Mouse (Mus musculus): ENCODE measurements at regions not wholly inside any gene's neighbourhood (a gene's known extent, or its start where the extent isn't known, plus 50 kb on each side); places are given as distances from the start of the nearest gene placed in this dataset.

DNA sequence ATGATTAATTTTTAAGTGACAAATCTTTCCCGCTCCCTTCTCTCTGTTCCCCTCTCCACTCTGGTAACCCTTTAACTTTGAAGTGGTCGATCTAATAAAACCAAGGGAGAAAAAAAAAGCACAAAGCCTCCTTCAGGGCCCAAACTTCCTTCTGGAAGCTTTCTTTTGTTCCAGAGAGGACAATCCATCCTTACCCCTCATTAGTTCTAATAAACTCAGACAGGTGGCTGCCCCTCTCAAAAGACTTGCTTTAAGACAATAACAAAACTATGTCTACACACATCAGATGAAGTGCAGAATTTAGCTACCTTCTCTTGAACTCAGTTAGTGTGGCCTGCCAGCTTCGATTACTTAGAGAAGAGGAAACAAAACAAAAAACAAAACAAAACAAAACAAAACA lies 94.6 kb upstream of the Fat1 start:
- Histone ChIP-seq H3K9me3 (no peaks in the 10 kb centered on the region), H3K4me3 (no peak overlapping the region), H3K4me2 (replicated peaks) (no peak overlapping the region), H3K27ac (no peak overlapping the region), H3K27me3 (no peaks in the 10 kb centered on the region), H3K9ac (no peak overlapping the region), H3K36me3 (no peaks in the 10 kb centered on the region), H3K4me1 (no peaks in the 10 kb centered on the region)
- 52% methylated on average over 3 of the region's 3 CpGs for WGBS
- no peak for ATAC-seq (ENCODE audit: insufficient number of reproducible peaks, insufficient read depth, low FRiP score, low TSS enrichment)

DNA sequence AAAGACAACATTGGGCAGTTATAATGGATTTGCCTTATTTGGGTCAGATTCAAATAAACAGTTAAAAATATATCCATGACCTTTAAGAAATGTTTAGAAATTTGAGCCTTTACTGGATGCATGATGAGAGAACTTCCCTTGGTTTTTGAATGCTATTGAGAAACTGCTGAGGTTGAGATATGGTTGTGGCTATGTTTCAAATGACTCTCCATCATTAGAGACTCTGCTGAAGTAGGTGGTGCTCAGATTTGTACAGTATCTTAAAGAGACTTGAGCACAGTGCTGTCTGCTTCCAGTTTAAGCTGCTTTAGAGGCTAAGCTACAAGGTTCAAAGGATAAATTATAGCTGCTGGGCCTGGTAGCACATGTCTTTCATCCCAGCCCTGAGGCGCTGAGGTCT lies 90.9 kb upstream of the Fat1 start:
- H3K4me3 ChIP-seq: no peak overlapping the region
- H3K9ac ChIP-seq: no peak overlapping the region
- no peak for ATAC-seq (ENCODE audit: insufficient number of reproducible peaks, insufficient read depth, low FRiP score, low TSS enrichment)
- H3K27me3 ChIP-seq: no peaks in the 10 kb centered on the region
- no peak overlapping the region for H3K4me2 ChIP-seq (replicated peaks)
- H3K27ac ChIP-seq: no peak overlapping the region
- no peaks in the 10 kb centered on the region for H3K4me1 ChIP-seq
- H3K9me3 ChIP-seq: no peaks in the 10 kb centered on the region
- 93% methylated on average over 1 of the region's 1 CpGs for WGBS
- no peaks in the 10 kb centered on the region for H3K36me3 ChIP-seq

DNA sequence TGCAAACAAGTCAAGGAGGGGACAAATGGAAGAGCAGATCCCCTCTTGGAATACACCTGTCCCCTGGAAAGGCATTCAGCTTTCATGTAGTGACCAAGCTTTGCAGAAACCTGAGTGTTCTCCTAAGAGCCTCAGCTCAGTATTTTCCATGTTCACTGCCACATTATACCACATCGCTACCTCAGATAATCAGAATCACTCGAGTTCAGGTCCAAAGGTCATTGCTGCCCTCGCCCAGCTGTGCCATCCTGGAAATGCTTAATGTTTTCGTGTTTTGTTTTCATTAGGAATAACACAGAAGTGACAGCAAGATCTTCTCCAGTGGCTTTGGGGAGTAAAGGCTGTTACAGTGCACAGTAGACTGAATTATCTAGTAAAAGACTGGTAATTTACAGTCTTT lies 83.0 kb upstream of the Fat1 start:
- Histone ChIP-seq H3K9me3 (no peaks in the 10 kb centered on the region), H3K27me3 (no peaks in the 10 kb centered on the region), H3K4me2 (replicated peaks) (no peak overlapping the region), H3K36me3 (no peaks in the 10 kb centered on the region), H3K27ac (no peak overlapping the region), H3K9ac (no peak overlapping the region), H3K4me3 (no peak overlapping the region), H3K4me1 (no peaks in the 10 kb centered on the region)
- WGBS: 56% methylated on average over 4 of the region's 4 CpGs
- ATAC-seq (ENCODE audit: insufficient number of reproducible peaks, insufficient read depth, low FRiP score, low TSS enrichment): no peak

DNA sequence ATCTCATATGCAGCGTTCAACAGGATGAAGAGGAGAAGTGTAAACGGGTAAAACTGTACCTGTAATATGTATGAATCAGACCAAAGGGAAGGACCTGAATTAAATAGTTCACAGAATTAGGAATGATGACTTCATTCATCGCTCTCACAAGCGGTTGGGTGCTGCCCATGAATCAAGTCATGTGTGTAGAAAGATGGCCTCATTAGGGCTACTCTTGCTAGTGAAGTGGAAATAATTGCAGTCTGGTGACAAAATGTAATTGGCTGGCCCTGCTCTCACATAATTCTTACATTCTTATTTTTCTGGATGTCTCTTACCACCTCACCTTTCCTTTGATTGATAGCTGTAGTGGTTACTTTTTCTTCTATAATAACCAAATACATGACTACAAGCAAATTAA lies 80.1 kb upstream of the Fat1 start:
- no peaks in the 10 kb centered on the region for H3K4me1 ChIP-seq
- ATAC-seq (ENCODE audit: insufficient number of reproducible peaks, insufficient read depth, low FRiP score, low TSS enrichment): no peak
- H3K9ac ChIP-seq: no peak overlapping the region
- H3K27ac ChIP-seq: no peak overlapping the region
- no peak overlapping the region for H3K4me2 ChIP-seq (replicated peaks)
- WGBS: 95% methylated on average over 4 of the region's 4 CpGs
- H3K4me3 ChIP-seq: no peak overlapping the region
- H3K27me3 ChIP-seq: no peaks in the 10 kb centered on the region
- H3K9me3 ChIP-seq: no peaks in the 10 kb centered on the region
- H3K36me3 ChIP-seq: no peaks in the 10 kb centered on the region

DNA sequence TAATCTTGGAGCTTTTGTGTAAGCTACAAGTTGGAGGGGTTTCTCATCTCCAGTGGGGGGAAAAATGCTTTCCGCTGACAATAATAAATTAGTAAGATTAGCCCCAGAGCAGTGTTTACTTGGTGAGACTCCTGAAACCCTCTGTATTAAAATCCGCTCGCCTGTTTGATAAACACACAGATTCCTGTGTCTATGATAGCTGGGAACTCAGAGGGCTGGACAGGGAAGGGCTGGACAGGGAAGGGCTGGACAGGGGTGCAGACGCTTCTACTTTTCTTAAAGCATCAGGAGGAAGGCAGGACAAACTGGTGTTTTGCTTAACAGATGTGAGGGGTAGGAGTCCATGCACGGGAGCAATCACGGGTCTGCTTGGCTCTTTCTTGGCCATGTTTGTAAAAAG lies 68.0 kb upstream of the Fat1 start:
- Histone ChIP-seq H3K9me3 (no peaks in the 10 kb centered on the region), H3K36me3 (no peaks in the 10 kb centered on the region), H3K4me3 (no peak overlapping the region), H3K4me1 (peaks cover 9% of the 10 kb centered on the region; the same call in 1 of the 2 replicates), H3K27ac (no peak overlapping the region), H3K9ac (no peak overlapping the region), H3K4me2 (replicated peaks) (peak overlapping the region; percentile 17; the same call in 1 of the 2 replicates), H3K27me3 (no peaks in the 10 kb centered on the region)
- ATAC-seq (ENCODE audit: insufficient number of reproducible peaks, insufficient read depth, low FRiP score, low TSS enrichment): no peak
- WGBS: 40% methylated on average over 6 of the region's 6 CpGs

DNA sequence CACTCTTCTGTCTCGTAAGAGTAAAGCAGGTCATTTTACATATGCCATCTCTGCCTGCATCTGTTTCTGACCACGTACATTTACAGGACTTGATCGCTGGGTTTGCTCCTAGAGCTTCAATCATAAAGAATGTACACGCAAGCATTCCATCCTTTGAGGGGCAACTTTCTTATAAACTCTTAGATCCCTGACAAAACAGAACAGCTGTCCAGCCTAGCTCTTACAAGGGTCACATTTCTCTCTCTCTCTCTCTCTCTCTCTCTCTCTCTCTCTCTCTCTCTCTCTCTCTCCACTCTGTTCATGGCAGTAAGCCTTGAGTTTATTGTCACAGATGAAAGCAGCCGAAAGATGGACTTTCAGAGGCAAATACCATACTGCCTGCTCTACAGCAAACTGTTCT lies 67.6 kb upstream of the Fat1 start:
- 45% methylated on average over 5 of the region's 5 CpGs for WGBS
- no peaks in the 10 kb centered on the region for H3K27me3 ChIP-seq
- peaks cover 9% of the 10 kb centered on the region; the same call in 1 of the 2 replicates for H3K4me1 ChIP-seq
- peak overlapping the region; percentile 17; the same call in 1 of the 2 replicates for H3K4me2 ChIP-seq (replicated peaks)
- no peak for ATAC-seq (ENCODE audit: insufficient number of reproducible peaks, insufficient read depth, low FRiP score, low TSS enrichment)
- no peaks in the 10 kb centered on the region for H3K9me3 ChIP-seq
- no peak overlapping the region for H3K27ac ChIP-seq
- H3K4me3 ChIP-seq: no peak overlapping the region
- no peak overlapping the region for H3K9ac ChIP-seq
- no peaks in the 10 kb centered on the region for H3K36me3 ChIP-seq

DNA sequence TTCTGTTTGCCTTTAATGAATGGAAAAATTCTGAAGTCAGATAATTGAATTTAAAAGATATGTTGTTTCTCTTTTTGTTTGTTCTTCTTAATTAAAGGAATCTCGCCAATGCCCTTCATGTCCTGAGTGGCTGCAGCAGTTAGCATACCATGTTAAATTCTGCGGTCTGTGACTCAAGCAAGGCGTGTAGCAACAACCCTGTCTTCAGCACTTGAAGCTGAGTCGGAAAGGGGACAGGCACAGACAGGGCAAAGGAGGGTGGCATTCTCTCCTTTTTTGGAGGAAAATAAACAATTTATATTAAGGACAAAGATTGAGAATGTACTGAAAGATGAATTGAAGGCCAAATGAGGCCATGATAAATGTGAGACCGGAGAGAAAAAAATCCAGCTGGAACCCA lies 58.2 kb upstream of the Fat1 start:
- 40% methylated on average over 5 of the region's 5 CpGs for WGBS
- no peak overlapping the region for H3K9ac ChIP-seq
- ATAC-seq (ENCODE audit: insufficient number of reproducible peaks, insufficient read depth, low FRiP score, low TSS enrichment): no peak
- H3K27me3 ChIP-seq: no peaks in the 10 kb centered on the region
- H3K4me3 ChIP-seq: no peak overlapping the region
- H3K27ac ChIP-seq: no peak overlapping the region
- H3K9me3 ChIP-seq: no peaks in the 10 kb centered on the region
- peaks cover 6% of the 10 kb centered on the region; the same call in 1 of the 2 replicates for H3K4me1 ChIP-seq
- H3K4me2 ChIP-seq (replicated peaks): no peak overlapping the region
- no peaks in the 10 kb centered on the region for H3K36me3 ChIP-seq

DNA sequence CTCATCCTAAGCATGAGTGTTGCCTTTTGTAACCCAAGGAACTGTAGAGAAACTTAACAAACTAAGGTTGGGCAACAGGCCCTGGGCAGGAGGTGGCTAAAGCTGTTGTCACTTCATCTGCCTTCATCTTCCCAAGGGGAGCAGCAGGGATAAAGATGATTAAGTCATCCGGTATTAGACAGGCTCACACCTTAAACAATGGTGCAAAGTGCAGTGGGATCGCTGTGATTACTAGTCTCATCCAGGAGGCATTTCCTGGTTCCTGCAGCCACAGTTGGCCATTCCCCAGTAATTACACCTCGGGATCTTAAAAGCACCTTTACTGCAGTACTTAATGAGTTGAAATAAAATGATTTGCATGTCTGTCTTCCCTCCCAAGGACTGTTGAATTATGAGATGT lies 57.0 kb upstream of the Fat1 start:
- Histone ChIP-seq H3K36me3 (no peaks in the 10 kb centered on the region), H3K9me3 (no peaks in the 10 kb centered on the region), H3K27ac (no peak overlapping the region), H3K27me3 (no peaks in the 10 kb centered on the region), H3K4me2 (replicated peaks) (no peak overlapping the region), H3K9ac (no peak overlapping the region), H3K4me1 (peaks cover 6% of the 10 kb centered on the region; the same call in 1 of the 2 replicates), H3K4me3 (no peak overlapping the region)
- no peak for ATAC-seq (ENCODE audit: insufficient number of reproducible peaks, insufficient read depth, low FRiP score, low TSS enrichment)
- 59% methylated on average over 3 of the region's 3 CpGs for WGBS

DNA sequence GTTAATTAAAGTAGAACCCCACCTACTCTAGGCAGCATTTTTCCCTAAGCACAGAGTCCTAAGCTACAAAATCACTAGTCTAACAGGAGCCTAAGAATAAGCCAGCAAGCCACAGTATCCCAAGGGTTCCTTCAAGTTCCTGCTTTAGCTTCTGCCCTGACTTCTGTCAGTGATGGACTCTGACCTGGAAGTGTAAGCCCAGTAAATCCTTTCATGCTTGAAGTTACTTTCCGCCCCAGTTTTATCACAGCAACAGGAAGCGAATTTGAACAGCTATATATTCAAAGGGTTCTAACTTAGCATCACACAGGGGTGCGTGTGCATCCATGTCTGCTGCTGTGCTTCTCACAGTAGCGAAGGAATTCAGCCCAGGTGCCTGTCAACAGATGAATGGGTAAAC lies 56.1 kb upstream of the Fat1 start:
- Histone ChIP-seq H3K27ac (no peak overlapping the region), H3K9ac (no peak overlapping the region), H3K9me3 (no peaks in the 10 kb centered on the region), H3K27me3 (no peaks in the 10 kb centered on the region), H3K4me3 (no peak overlapping the region), H3K4me2 (replicated peaks) (no peak overlapping the region), H3K4me1 (peaks cover 6% of the 10 kb centered on the region; the same call in 1 of the 2 replicates), H3K36me3 (no peaks in the 10 kb centered on the region)
- ATAC-seq (ENCODE audit: insufficient number of reproducible peaks, insufficient read depth, low FRiP score, low TSS enrichment): no peak
- 87% methylated on average over 4 of the region's 4 CpGs for WGBS

DNA sequence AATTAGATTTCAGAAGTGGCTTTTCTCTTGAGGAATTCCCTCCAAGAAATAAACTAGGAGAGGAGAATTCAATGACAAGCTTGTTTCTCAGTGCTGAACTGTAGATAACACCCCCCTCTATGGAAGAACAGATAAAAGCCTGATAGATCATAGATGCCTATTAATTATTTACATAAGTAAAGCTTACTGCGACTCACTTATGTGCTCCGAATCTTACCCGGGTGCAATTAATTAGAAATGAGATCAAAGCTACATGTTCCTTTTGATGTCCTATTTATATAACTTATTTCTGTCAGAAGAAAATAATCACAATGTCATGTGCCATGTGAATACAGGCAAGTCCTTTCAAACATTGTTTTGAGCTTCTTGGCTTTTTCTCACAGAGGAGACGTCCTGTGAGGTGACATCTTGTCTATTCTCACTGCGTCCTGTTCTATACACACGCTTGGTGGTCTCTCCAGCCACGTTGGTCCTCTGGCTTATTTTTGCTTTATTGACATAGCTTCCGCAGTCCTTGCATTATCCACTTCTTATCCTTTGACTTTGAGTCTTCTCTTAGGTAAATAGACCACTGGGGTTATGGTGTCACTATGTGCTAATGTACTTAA lies 50.7 kb upstream of the Fat1 start:
- H3K4me1 ChIP-seq: no peaks in the 10 kb centered on the region
- no peak for ATAC-seq (ENCODE audit: insufficient number of reproducible peaks, insufficient read depth, low FRiP score, low TSS enrichment)
- H3K4me2 ChIP-seq (replicated peaks): no peak overlapping the region
- no peak overlapping the region for H3K27ac ChIP-seq
- no peaks in the 10 kb centered on the region for H3K9me3 ChIP-seq
- 67% methylated on average over 8 of the region's 8 CpGs for WGBS
- no peaks in the 10 kb centered on the region for H3K36me3 ChIP-seq
- H3K27me3 ChIP-seq: no peaks in the 10 kb centered on the region
- H3K4me3 ChIP-seq: no peak overlapping the region
- H3K9ac ChIP-seq: no peak overlapping the region
